Mouse (Mus musculus): Measurements from ENCODE around the gene Trhde.

- TF ChIP-seq CTCF (IDR thresholded peaks at IDR 0.05; ENCODE audit: control insufficient read depth, insufficient read depth, insufficient replicate concordance, low read depth, low read length) = no peak
- no peak for TF ChIP-seq POLR2A (IDR thresholded peaks at IDR 0.05; ENCODE audit: control insufficient read depth, low read depth, low read length)
These were observed 43.5 kb downstream of the Trhde start for GRCm38 (mm10) chr10:114758614-114759013.
